Mouse (Mus musculus): Measurements from ENCODE around the gene Tmem91. TPM values are rescaled to one million over a fixed set of nuclear protein-coding genes. Genes with fewer than 3 reads are reported as not detected.

Tmem91 gene
- polyA plus RNA-seq, 1 experiment from 2014 or later = 3.4 TPM

DNA sequence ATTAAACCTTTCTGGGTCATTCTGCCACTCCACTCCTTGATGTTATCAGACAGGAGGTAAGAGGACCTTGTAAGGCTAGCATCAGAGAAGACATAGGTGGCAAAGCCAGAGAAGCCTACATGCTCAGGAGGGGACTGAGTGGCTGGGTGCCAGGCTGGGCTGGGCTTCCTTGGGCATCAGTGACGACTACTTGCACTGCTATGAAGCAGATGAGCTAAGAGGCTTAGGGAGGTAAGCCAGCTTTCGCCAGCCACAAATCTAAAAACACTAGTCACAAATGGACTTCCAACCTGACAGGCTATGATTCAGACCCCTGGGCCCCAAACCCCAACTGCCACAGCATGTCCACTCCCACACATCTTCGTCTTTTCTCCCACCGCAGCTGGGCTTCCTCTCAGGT is 30.3 kb downstream of the Tmem91 start:
- no peak overlapping the region for H3K4me2 ChIP-seq (replicated peaks)
- ATAC-seq (ENCODE audit: insufficient number of reproducible peaks, low FRiP score, low TSS enrichment, low read depth) = no peak
- 70% methylated on average over 4 of the region's 4 CpGs for WGBS
- no peak overlapping the region for H3K4me3 ChIP-seq (replicated peaks)
- 0 out of 2 replicates have a peak, but pooled peaks cover 6% of the 10 kb centered on the region for H3K4me1 ChIP-seq
- H3K9ac ChIP-seq = no peak overlapping the region
- no peaks in the 10 kb centered on the region for H3K9me3 ChIP-seq (replicated peaks)
- 0 out of 2 replicates have a peak, but pooled peaks cover 5% of the 10 kb centered on the region for H3K36me3 ChIP-seq
- H3K27ac ChIP-seq (replicated peaks) = no peak overlapping the region
- no peaks in the 10 kb centered on the region for H3K27me3 ChIP-seq

- Histone ChIP-seq H3K27me3 (no peaks in the 10 kb centered on the region), H3K4me2 (replicated peaks) (no peak overlapping the region), H3K9me3 (replicated peaks) (no peaks in the 10 kb centered on the region), H3K4me1 (0 out of 2 replicates have a peak, but pooled peaks cover under 1% of the 10 kb centered on the region), H3K36me3 (peaks cover 9% of the 10 kb centered on the region; the same call in 1 of the 2 replicates), H3K4me3 (replicated peaks) (no peak overlapping the region), H3K9ac (no peak overlapping the region), H3K27ac (replicated peaks) (no peak overlapping the region)
- no peak for ATAC-seq (ENCODE audit: insufficient number of reproducible peaks, low FRiP score, low TSS enrichment, low read depth)
- 72% methylated on average over 10 of the region's 10 CpGs for WGBS
These were observed 30.8 kb downstream of the Tmem91 start for GRCm38 (mm10) chr7:25644136-25644535.

DNA sequence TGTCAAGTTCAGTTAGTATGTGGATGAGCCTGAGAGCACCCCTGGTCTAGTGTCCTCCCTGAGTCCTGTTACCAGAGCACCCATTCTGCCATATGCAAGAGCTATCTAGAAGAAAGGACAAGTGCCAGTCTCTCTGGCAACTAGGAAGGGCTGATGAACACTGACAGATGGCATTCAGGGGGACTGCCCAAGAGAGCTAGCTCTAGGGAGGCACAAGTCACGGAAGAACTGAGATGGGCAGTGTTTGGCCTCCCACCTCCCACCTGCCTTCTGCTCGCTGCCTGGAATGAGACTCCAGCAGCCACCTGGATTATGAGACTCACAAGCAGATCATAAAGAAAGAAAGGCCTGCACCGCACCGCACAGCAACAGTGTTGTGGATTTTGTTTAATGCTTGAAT is 35.2 kb downstream of the Tmem91 start:
- no peaks in the 10 kb centered on the region for H3K9me3 ChIP-seq (replicated peaks)
- peaks cover 27% of the 10 kb centered on the region for H3K36me3 ChIP-seq
- H3K27me3 ChIP-seq = no peaks in the 10 kb centered on the region
- H3K4me2 ChIP-seq (replicated peaks) = no peak overlapping the region
- ATAC-seq (ENCODE audit: insufficient number of reproducible peaks, low FRiP score, low TSS enrichment, low read depth) = no peak
- no peaks in the 10 kb centered on the region for H3K4me1 ChIP-seq
- H3K9ac ChIP-seq = no peak overlapping the region
- no peak overlapping the region for H3K27ac ChIP-seq (replicated peaks)
- H3K4me3 ChIP-seq (replicated peaks) = no peak overlapping the region
- 94% methylated on average over 4 of the region's 4 CpGs for WGBS

DNA sequence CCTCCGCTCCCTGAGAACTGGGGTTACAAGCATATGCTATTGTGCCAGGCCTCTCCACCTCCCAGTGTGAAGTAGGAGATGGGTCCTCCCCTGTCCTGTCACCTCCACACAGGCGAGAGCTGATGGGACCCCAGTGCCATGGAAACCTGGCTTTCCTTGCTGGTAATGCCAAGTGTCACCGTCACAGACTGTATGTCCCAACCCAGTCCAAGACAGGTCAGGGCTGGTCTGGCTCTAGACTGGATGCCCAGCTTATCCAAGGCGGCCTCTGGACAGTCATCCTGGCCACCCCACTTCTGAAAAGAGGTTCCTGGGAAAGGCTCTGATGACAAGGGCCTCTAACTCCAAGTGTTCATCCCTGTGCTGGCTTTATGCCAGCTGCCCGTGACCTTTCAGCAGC is 37.9 kb downstream of the Tmem91 start:
- H3K27ac ChIP-seq (replicated peaks) = no peak overlapping the region
- no peak overlapping the region for H3K4me2 ChIP-seq (replicated peaks)
- WGBS = 91% methylated on average over 5 of the region's 5 CpGs
- H3K4me3 ChIP-seq (replicated peaks) = no peak overlapping the region
- ATAC-seq (ENCODE audit: insufficient number of reproducible peaks, low FRiP score, low TSS enrichment, low read depth) = no peak
- no peaks in the 10 kb centered on the region for H3K9me3 ChIP-seq (replicated peaks)
- no peak overlapping the region for H3K9ac ChIP-seq
- H3K36me3 ChIP-seq = peaks cover 41% of the 10 kb centered on the region
- no peaks in the 10 kb centered on the region for H3K27me3 ChIP-seq
- H3K4me1 ChIP-seq = no peaks in the 10 kb centered on the region

- Histone ChIP-seq H3K4me2 (replicated peaks) (no peak overlapping the region), H3K36me3 (peaks cover 44% of the 10 kb centered on the region), H3K4me1 (no peaks in the 10 kb centered on the region), H3K27ac (replicated peaks) (no peak overlapping the region), H3K27me3 (no peaks in the 10 kb centered on the region), H3K4me3 (replicated peaks) (no peak overlapping the region), H3K9me3 (replicated peaks) (no peaks in the 10 kb centered on the region), H3K9ac (no peak overlapping the region)
- 63% methylated on average over 3 of the region's 3 CpGs for whole genome bisulfite sequencing
- ATAC-seq (ENCODE audit: insufficient number of reproducible peaks, low FRiP score, low TSS enrichment, low read depth) = no peak
These were observed 38.6 kb downstream of the Tmem91 start for GRCm38 (mm10) chr7:25636373-25636772.

GRCm38 (mm10) chr7:25632679-25633078 is 42.3 kb downstream of the Tmem91 start:
- Histone ChIP-seq H3K27ac (replicated peaks) (no peak overlapping the region), H3K36me3 (peaks cover 44% of the 10 kb centered on the region), H3K9me3 (replicated peaks) (no peaks in the 10 kb centered on the region), H3K27me3 (no peaks in the 10 kb centered on the region), H3K4me3 (replicated peaks) (no peak overlapping the region), H3K9ac (no peak overlapping the region), H3K4me2 (replicated peaks) (no peak overlapping the region), H3K4me1 (peaks cover 15% of the 10 kb centered on the region)
- WGBS = 82% methylated on average over 5 of the region's 5 CpGs
- ATAC-seq (ENCODE audit: insufficient number of reproducible peaks, low FRiP score, low TSS enrichment, low read depth) = no peak

DNA sequence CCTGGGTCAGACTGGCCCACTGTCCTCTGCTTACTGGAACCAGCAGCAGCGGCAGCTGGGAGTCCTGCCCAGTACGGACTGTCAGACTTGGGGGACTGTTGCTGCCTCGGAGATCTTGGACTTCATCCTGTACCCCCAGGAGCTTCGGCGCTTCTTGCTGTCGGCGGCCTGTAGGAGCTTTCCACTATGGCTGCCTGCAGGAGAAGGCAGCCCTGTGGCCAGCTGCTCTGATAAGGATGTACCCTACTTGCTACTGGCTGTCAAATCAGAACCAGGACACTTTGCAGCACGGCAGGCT is 46.7 kb downstream of the Tmem91 start:
- H3K4me1 ChIP-seq = peaks cover 35% of the 10 kb centered on the region
- H3K9me3 ChIP-seq (replicated peaks) = no peaks in the 10 kb centered on the region
- peaks cover 43% of the 10 kb centered on the region for H3K36me3 ChIP-seq
- no peak overlapping the region for H3K27ac ChIP-seq (replicated peaks)
- H3K27me3 ChIP-seq = no peaks in the 10 kb centered on the region
- ATAC-seq (ENCODE audit: insufficient number of reproducible peaks, low FRiP score, low TSS enrichment, low read depth) = no peak
- WGBS = 57% methylated on average over 8 of the region's 8 CpGs
- H3K4me3 ChIP-seq (replicated peaks) = peak overlapping the region; percentile 48
- peak overlapping the region; percentile 78 for H3K4me2 ChIP-seq (replicated peaks)
- H3K9ac ChIP-seq = peak overlapping the region; percentile 48; the same call in 1 of the 2 replicates

DNA sequence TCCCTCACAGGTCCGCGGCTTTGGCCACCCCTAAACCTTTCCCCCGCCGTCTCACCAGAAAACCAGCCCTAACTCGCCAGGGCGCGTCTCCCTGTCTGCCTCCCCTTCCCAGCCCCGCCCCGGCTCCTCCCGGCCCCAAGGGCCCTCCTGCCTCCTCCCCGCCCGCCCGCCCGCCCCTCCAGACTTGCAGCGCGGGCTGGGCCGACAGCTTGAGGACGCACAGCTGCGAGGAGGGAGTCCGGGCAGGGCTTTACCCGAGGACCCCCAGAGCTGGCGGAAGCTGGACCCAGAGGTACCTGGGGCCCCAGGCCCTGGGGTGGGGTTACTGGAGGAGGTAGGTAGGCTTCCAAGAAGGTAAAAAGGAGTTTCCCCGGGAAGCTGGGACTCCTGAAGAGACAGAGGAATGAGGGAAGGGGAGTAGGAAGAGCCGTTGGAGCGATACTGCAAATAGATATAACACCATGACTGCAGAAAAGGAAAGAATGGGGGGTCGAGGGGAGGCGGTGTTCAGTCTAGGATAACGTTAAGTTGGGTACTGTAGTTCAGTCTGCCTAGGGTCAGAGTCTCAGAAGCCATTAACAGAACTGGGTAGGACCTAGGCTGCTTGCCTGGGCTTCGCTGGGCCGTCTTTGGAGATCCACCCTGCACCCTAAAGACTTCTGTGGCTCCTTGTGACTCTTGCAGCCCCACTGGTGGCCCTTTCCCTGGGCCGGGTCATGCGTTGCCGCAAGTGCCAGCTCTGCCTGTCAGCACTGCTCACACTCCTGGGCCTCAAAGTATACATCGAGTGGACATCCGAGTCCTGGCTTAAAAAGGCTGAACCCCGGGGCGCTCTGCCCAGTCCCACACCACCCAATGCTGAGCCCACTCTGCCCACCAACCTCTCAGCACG is 47.3 kb downstream of the Tmem91 start:
- H3K4me3 ChIP-seq (replicated peaks) = peak overlapping the region; percentile 48
- peak overlapping the region; percentile 66 for H3K27ac ChIP-seq (replicated peaks)
- 13% methylated on average over 38 of the region's 38 CpGs for WGBS
- ATAC-seq (ENCODE audit: insufficient number of reproducible peaks, low FRiP score, low TSS enrichment, low read depth) = peak; percentile 80
- peak overlapping the region; percentile 48 for H3K9ac ChIP-seq
- H3K9me3 ChIP-seq (replicated peaks) = no peaks in the 10 kb centered on the region
- peaks cover 38% of the 10 kb centered on the region for H3K36me3 ChIP-seq
- no peaks in the 10 kb centered on the region for H3K27me3 ChIP-seq
- H3K4me2 ChIP-seq (replicated peaks) = peak overlapping the region; percentile 78
- H3K4me1 ChIP-seq = peaks cover 35% of the 10 kb centered on the region

- H3K4me2 ChIP-seq (replicated peaks) = peak within 1 kb of the TSS; percentile 78
- H3K9me3 ChIP-seq (replicated peaks) = no peaks in the 10 kb centered on the region
- H3K36me3 ChIP-seq = peaks cover 42% of the 10 kb centered on the region
- H3K4me1 ChIP-seq = peaks cover 35% of the 10 kb centered on the region
- H3K4me3 ChIP-seq (replicated peaks) = peak within 1 kb of the TSS; percentile 48
- no peaks in the 10 kb centered on the region for H3K27me3 ChIP-seq
- peak within 1 kb of the TSS; percentile 48 for H3K9ac ChIP-seq
- no peak for ATAC-seq (ENCODE audit: insufficient number of reproducible peaks, low FRiP score, low TSS enrichment, low read depth)
- WGBS = 18% methylated on average over 29 of the region's 29 CpGs
- peak within 1 kb of the TSS; percentile 66 for H3K27ac ChIP-seq (replicated peaks)
These were observed 48.2 kb downstream of the Tmem91 start, which contains the start of gene B3gnt8 for GRCm38 (mm10) chr7:25626509-25627430. B3gnt8 (plus strand) TSS chr7:25626654.

GRCm38 (mm10) chr7:25625594-25626250 is 49.2 kb downstream of the Tmem91 start:
- ATAC-seq (ENCODE audit: insufficient number of reproducible peaks, low FRiP score, low TSS enrichment, low read depth) = no peak
- no peaks in the 10 kb centered on the region for H3K9me3 ChIP-seq (replicated peaks)
- H3K4me1 ChIP-seq = peaks cover 35% of the 10 kb centered on the region
- H3K4me3 ChIP-seq (replicated peaks) = no peak overlapping the region
- H3K27me3 ChIP-seq = no peaks in the 10 kb centered on the region
- H3K9ac ChIP-seq = no peak overlapping the region
- no peak overlapping the region for H3K4me2 ChIP-seq (replicated peaks)
- 72% methylated on average over 10 of the region's 10 CpGs for WGBS
- H3K27ac ChIP-seq (replicated peaks) = peak overlapping the region; percentile 66; the same call in 1 of the 2 replicates
- peaks cover 37% of the 10 kb centered on the region for H3K36me3 ChIP-seq

DNA sequence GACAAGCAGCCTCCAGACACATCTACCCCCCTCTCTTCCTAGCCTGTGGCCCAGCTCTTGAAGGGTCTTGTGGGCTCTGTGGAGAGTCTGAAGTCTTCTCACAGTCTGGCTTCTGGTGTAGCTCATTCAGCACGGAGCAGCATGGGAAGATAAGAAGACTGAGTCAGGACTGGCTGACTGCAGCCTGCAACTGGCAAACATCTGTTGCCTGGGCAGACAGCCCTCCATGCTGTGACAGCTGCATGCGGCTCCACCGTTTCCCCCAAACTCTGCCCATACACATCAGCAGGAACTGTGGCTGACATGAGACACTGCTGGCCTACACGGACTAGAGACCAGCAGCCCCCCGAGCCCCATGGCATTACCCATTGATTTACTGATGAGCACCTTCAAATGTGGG is 50.1 kb downstream of the Tmem91 start:
- 59% methylated on average over 5 of the region's 5 CpGs for whole genome bisulfite sequencing
- Histone ChIP-seq H3K27ac (replicated peaks) (0 out of 2 replicates have a peak overlapping the region, but pooled peaks have one; percentile 28), H3K4me2 (replicated peaks) (no peak overlapping the region), H3K9ac (no peak overlapping the region), H3K4me3 (replicated peaks) (no peak overlapping the region), H3K27me3 (no peaks in the 10 kb centered on the region), H3K9me3 (replicated peaks) (no peaks in the 10 kb centered on the region), H3K4me1 (peaks cover 39% of the 10 kb centered on the region), H3K36me3 (peaks cover 28% of the 10 kb centered on the region)
- ATAC-seq (ENCODE audit: insufficient number of reproducible peaks, low FRiP score, low TSS enrichment, low read depth) = no peak
